Mouse (Mus musculus) liver, adult 2 months (tissue): ENCODE results near the gene Olfr218.

Source experiments
- CTCF ChIP-seq: fragments of 200-500 bp; IDR thresholded peaks from 2 replicates; pipeline ENCODE4 v1.5.1; 2011; ENCODE audit warnings: low read depth, low read length, control low read depth
- POLR2A ChIP-seq: fragments of 200-500 bp; IDR thresholded peaks from 2 replicates; pipeline ENCODE4 v1.6.1; 2011; ENCODE audit warnings: low read length, control low read depth; ENCODE audit not compliant: insufficient read depth; ENCODE audit errors: extremely low read depth

GRCm38 (mm10) chr1:173249888-173250287 lies 52.3 kb downstream of the Olfr218 start:
- TF ChIP-seq POLR2A: no peak
- TF ChIP-seq CTCF: no peak
